Mouse (Mus musculus) kidney, adult 9 months (tissue): ENCODE results near the gene Podnl1.

Experiments used
- DNase-seq: peaks from one replicate; pipeline ENCODE4 v3.0.0; 2022

Gene Podnl1

GRCm38 (mm10) chr8:84128277-84128676 lies 2.5 kb downstream of the Podnl1 start:
- DNase-seq: no peak

- peak; percentile 56 for DNase-seq
Measured at GRCm38 (mm10) chr8:84130806-84131205, 5.0 kb downstream of the Podnl1 start.

GRCm38 (mm10) chr8:84132225-84132624 lies 6.4 kb downstream of the Podnl1 start:
- DNase-seq: no peak

- DNase-seq: no peak
Measured at GRCm38 (mm10) chr8:84137848-84138247, 12.1 kb downstream of the Podnl1 start.

GRCm38 (mm10) chr8:84140838-84141237 lies 15.0 kb downstream of the Podnl1 start:
- DNase-seq: no peak

GRCm38 (mm10) chr8:84144636-84145245 lies 19.0 kb downstream of the Podnl1 start:
- DNase-seq: no peak

- DNase-seq: peak; percentile 57
Measured at GRCm38 (mm10) chr8:84147324-84147766, 21.6 kb downstream of the Podnl1 start.

- DNase-seq: peak; percentile 97
Measured at GRCm38 (mm10) chr8:84147769-84148530, 22.2 kb downstream of the Podnl1 start, which contains the start of the genes Cc2d1a and 4930432K21Rik. Gene Cc2d1a, minus strand, starts transcription at chr8:84147936. Gene 4930432K21Rik, plus strand, starts transcription at chr8:84148025.

- DNase-seq: peak; percentile 32
Measured at GRCm38 (mm10) chr8:84148531-84148850, 22.7 kb downstream of the Podnl1 start.

GRCm38 (mm10) chr8:84149181-84149580 lies 23.4 kb downstream of the Podnl1 start:
- peak; percentile 56 for DNase-seq

- no peak for DNase-seq
Measured at GRCm38 (mm10) chr8:84157620-84158019, 31.8 kb downstream of the Podnl1 start.

GRCm38 (mm10) chr8:84167696-84168095 lies 41.9 kb downstream of the Podnl1 start:
- no peak for DNase-seq

- no peak for DNase-seq
Measured at GRCm38 (mm10) chr8:84170096-84170495, 44.3 kb downstream of the Podnl1 start.

- peak; percentile 36 for DNase-seq
Measured at GRCm38 (mm10) chr8:84173861-84174260, 48.1 kb downstream of the Podnl1 start.

- DNase-seq: no peak
Measured at GRCm38 (mm10) chr8:84176560-84176959, 50.8 kb downstream of the Podnl1 start.

GRCm38 (mm10) chr8:84177405-84177804 lies 51.6 kb downstream of the Podnl1 start:
- no peak for DNase-seq

GRCm38 (mm10) chr8:84178592-84178991 lies 52.8 kb downstream of the Podnl1 start:
- DNase-seq: no peak

GRCm38 (mm10) chr8:84179946-84180345 lies 54.2 kb downstream of the Podnl1 start:
- DNase-seq: no peak

GRCm38 (mm10) chr8:84180530-84181190 lies 54.9 kb downstream of the Podnl1 start:
- no peak for DNase-seq
